Mouse (Mus musculus) liver, adult 2 months (tissue): ENCODE data around the gene Gstt1.

ENCODE experiments used
- CTCF ChIP-seq: fragments of 200-500 bp; IDR thresholded peaks from 2 replicates; pipeline ENCODE4 v1.5.1; 2011; ENCODE audit warnings: low read depth, low read length, control low read depth
- POLR2A ChIP-seq: fragments of 200-500 bp; IDR thresholded peaks from 2 replicates; pipeline ENCODE4 v1.6.1; 2011; ENCODE audit warnings: low read length, control low read depth; ENCODE audit not compliant: insufficient read depth; ENCODE audit errors: extremely low read depth

DNA sequence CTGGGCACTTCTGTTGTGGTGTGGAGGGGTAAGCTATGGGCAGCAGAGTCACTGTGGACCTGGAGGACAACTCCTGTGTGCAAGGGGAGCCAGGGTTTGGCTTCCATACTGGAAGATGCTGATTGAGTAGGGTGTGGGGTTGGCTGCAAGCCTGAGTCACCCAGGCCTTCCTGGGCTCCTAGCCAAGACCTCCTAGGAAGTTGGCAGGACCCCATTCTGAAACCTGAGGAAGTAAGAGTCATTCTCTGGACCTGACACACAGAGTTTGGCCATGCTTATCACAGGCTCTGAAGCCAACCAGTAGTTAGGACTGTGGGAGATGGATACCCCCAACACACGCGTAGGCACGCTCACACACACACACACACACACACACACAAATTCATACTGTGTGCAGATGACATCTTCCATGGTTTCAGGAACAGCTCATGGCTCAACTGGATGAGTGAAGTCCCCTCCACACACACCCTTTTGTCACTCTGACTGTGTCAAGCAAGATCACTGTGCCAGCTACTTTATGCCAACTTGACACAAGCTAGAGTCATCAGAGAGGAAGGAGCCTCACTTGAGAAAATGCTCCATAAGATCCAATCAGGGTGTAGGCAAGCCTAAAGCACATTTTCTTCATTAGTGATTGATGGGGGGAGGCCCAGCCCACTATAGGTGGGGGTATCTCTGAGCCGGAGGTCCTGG, 29.4 kb upstream of the Gstt1 start:
- TF ChIP-seq POLR2A (no peak), CTCF (no peak)
